Mouse (Mus musculus): ENCODE results near the gene Odf2.

Gene Odf2

DNA sequence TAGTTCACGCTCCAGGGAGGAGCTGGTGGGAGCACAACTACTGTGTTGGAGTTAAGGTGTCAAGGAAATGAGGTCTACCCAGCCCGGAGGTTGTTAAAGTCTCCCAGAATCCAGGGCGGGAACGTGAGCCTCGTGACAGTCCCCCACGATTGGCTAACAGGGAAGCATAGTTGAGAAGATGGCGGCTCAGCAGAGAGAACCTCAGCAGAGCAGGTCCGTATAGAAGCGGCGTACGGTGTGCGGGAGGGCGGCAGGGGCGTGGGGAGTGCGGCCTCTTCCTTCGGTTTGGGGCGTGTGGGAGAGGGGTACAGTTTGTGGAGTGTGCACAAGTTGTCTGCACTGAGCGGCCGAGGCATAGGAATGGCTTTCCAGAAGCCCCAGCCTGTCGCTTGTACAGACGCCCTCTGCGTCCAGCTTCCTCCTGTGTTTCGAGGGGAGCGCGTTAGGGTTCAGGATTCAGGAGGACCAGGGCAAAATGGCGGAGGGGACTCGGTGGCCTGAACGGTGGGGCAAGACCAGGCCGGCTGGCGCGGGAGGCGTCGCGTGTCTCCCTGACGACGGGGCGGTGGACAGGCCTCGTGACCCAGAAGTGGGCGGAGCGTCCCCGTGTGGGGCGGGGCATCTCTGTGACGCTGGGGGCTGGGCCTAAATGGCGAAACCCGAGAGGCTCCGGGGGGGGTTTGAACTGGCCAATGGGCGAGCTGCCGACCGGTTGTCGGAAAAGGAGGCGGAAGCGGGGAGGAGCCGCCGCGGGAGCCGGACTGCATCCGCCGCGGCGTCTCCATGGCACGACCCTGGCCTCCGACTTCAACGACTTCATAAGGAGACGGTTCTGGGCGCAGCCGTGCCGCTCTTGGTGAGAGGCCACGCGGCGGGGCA lies at the start of gene Odf2:
TSS of gene Odf2 (plus strand) at position 156 of the 879 bp plus-strand sequence.
- peak; percentile 99 to 100 for DNase-seq (ENCODE audit: low spot score in 2 of 2)

DNA sequence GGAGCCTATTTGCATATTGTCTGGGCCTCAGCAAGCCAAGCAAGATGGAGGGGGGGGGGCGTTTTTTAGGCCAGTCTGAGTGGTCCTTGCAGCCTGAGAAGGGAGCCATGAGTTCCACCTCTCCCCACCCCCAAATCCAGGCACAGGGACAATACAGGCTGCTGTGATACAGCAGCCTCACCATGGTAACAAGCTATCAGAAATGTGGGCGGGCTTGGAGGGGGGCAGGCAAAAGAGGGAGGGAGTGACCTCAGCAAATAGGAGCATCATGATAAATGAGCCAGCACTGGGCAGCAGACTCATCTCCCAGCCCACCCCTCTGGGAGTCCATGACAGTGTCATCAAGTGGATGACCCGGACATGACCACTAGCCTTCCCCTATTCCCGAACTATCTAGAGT lies 49.6 kb upstream of the Odf2 start:
- DNase-seq (ENCODE audit: low spot score in 2 of 2): no peak

DNA sequence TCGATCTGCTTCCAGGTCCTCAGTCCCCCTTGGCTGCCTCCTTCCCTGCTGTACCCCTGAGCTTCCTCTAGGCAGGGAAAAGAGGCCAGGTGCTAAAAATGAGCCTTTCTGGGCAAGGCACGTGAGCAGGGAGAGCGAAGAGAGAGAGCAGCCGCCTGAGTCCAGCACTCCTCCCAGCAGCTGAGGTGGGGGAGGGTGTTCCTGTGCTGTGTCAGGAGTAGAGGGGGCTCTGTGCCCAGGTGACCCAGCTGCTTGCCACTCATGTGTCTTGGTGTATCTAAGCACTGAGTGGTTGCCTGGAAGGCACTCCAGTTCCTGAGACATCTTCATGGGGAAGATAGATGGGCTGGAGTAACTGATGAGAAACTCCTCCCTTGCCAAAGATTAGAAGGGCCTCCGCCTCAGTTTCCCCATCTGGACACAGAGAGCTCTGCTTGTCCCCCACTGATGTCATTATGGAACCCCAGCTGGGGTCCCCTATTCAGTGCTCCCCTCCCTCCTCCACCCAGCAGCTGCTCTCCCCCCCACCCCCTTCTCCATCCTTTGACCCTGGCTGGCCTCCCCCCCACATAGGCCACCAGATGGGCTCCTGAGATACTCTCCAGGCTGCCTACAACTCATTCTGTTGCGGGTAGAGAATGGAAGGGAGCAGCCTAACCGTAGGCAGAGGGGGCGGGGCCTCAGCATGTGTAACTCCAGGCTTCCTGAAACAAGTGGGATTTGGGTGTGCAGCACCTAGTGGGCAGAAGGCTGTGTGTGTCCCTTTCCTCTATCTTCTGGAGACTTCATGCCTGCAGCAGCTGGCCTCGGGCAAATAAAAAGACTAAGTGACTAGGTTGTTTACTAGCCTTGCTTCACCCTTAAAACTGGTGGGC lies 45.6 kb upstream of the Odf2 start:
- DNase-seq (ENCODE audit: low spot score in 2 of 2): peak in 1 of 2 experiments; percentile 39

DNA sequence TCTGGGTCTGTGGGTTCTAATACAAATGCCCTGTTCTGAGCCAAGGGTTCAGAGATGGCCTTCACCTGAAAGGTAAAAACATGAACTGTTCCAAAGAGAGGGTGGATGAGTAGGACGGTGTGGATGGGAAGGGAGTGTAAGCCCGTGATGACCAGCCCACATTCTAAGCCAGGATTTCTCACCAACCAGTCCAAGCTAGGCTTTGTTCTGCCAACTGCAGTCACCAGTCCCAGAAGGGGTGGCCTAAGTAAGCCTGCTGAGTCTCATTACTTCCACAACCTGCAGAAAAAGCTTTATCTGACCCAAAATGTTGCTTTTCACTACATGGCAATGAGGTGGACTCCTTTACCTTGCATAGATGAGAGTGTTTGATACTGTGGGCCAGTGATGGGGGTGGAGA lies 44.9 kb upstream of the Odf2 start:
- DNase-seq (ENCODE audit: low spot score in 2 of 2): no peak

DNA sequence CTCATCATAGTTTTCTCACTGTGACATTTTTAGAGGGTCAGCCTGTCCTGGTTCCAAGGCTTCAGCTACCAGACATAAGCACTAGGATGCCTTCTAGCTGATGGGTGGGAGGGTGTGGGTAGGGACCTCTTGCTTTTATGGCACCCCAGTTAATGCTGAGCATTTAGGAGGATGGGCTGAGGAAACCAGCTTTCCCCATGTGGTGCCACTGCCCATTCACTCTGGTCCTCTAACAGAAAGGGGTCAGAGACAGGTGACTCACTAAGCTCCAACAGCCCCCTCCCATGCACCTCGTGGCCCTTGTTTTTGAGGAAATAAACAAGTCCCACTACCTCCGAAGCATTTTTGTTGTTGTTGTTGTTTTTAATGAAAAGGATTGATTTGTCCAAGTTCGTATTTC lies 44.4 kb upstream of the Odf2 start:
- DNase-seq (ENCODE audit: low spot score in 2 of 2): no peak

DNA sequence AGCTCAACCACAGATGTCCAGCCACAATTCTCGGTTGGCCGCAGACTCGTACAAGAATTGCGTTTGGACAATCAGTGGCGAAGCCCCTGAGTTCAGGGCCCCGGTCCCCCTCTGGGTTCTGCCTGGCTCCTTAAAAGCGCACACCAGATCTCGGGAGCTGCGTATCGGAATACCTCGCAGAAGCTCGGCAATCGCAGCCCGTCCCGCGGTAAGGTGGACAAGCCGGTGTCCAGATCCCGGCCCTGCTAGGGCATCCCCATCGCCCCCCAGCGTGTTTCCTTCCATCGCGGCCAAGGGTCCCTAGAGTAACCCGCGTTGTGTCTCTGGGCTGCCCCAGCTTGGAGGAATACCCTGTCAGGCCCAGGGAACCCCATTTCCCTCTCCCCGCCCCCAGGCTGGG lies 43.4 kb upstream of the Odf2 start:
- no peak for DNase-seq (ENCODE audit: low spot score in 2 of 2)

DNA sequence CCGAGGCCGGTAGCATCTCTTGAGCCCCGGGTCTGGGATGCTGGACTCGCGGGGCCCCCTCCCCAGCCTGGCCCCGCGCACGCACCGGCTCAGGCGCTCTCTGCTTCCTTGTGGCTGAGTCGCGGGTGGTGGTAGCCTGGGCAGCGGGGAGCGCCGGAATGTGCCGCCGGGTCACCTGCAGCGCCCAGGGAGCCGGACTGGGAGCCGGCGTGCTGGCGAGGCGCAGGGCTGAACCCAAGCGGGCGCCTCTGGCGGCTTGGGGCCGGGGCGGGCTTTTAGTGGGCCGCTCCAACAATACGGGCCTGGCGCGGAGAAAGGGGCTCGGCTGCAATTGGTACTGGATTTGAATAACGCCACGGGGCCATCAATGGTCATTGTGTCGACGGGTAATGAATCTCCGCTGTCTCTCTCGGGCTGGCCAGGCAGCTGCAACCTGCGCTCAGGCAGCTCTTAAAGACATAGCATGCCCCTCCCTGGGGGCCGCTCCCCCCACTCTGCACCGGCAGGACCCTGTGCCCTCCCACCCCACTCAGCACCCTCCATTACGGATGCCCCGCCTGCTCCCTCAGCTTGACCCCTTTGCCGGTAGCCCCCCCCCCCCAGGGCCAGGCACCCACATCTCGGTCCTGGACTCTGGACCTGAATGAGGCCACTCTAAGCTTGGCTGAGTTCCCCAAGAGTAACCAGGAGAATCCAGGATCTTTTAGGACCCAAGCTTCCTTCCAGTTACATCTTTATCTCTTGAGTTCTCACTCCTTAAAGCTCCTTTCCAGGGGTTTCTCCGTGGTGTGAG lies 42.8 kb upstream of the Odf2 start:
- DNase-seq (ENCODE audit: low spot score in 2 of 2): peak; percentile 61 to 66

DNA sequence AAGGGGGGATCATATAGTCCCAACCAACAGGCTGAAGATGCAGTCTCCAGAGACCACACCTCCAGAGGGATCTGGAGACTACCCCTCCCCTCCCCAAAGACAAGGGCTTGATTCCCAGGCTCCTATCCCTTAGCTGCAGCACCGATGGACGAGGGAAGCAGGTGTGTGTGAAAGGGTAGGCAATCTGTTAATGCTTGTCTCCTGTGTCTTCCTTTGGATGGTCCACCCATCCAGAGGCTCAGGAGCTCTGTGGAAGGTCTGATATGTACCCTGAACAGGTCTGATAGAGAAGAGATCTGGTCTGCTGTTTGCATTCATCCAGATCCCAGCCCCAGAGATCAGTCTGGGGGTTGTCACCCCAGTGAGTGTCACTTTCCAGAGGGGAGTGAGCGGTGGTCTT lies 42.1 kb upstream of the Odf2 start:
- DNase-seq (ENCODE audit: low spot score in 2 of 2): no peak

DNA sequence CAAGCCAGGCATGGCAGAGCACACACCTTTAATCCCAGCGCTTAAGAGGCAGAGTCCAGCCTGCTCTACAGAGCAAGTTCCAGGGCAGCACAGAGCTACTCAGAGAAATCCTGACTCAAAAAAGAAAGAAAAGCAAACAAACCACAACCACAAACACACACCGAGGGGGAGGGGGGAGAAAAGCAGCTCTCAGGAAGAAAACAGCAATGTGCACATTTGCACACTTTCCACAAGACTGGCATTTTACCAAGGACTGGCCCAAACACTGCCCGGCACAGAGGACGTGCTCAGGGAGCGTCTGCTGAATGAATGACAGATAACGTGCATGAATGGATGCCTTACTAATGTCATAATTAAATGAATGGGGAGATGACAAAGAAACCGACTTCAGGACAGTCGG lies 40.0 kb upstream of the Odf2 start:
- DNase-seq (ENCODE audit: low spot score in 2 of 2): no peak

DNA sequence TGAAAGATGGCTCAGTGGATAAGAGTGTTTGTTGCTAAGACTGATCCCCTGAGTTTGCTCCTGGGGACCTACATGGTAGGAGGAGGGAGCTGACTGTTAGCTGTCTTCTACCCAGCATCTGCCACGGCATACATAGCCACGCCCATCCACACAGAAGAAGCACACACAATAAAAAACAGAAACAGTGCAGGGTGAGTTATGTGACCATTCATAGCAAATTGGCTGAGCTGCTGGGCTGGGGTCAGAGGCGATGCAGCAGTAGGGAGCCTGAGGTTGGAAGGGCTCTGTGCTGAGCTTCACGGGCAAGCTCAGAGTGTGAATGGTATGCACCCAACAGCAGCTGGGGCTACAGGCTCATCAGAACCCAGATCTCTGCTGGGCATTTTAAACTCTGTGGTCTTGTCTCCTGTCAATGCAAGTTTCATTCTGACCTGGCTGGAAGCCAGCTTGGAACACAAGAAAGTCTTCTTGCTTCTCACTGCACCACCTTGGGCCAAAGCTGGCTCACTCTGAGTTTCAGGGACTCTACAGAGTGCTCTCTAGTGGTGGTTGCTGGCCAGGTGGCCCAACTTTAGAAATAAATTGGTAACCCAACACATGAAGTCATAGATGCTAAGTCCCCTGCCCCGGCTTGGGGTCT lies 39.1 kb upstream of the Odf2 start:
- peak; percentile 45 to 61 for DNase-seq (ENCODE audit: low spot score in 2 of 2)

DNA sequence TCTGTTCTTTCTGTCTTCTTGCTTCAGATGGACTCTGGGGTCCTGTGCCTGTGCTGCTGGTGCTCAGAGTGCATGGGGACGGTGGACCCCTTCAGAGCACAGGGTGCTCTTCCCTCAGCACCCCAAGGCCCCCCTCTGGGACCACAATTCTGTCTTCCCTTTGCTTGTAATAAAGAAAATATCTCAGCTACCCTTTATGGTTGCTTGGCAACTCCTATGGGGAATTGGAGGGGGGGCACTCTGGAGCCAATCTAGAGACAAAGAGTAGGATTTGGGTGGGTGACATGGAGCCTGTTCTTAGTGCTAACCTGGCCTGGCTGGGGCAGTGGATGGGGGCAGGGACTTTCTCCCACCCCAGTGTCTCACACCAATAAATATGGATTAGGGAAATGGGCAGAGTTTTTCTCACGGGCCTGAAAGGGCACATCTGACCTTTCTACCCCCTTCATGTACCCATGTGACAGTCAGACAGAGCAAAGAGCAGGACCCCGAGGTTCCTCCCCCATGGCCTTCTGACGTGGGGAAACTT lies 36.0 kb upstream of the Odf2 start:
- no peak for DNase-seq (ENCODE audit: low spot score in 2 of 2)

DNA sequence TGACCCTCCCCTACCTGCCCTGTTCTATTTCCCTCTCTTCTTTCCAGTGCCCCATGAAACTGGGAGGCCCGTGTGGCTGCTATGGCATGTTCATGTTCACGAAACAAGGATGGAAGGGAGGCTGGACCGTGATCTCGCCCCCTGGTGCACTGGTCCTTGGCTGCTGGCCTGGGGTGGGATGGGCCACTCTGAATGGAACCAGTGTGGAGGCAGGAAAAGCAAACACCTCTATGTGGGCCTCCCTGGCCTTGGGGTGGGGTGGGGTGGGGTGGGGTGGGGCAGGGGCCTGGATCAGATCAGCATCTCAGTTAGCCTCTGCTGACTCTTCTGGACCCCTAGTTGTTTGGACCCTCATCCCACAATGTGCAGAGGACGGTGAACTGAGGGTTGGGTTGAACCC lies 35.3 kb upstream of the Odf2 start:
- DNase-seq (ENCODE audit: low spot score in 2 of 2): no peak

DNA sequence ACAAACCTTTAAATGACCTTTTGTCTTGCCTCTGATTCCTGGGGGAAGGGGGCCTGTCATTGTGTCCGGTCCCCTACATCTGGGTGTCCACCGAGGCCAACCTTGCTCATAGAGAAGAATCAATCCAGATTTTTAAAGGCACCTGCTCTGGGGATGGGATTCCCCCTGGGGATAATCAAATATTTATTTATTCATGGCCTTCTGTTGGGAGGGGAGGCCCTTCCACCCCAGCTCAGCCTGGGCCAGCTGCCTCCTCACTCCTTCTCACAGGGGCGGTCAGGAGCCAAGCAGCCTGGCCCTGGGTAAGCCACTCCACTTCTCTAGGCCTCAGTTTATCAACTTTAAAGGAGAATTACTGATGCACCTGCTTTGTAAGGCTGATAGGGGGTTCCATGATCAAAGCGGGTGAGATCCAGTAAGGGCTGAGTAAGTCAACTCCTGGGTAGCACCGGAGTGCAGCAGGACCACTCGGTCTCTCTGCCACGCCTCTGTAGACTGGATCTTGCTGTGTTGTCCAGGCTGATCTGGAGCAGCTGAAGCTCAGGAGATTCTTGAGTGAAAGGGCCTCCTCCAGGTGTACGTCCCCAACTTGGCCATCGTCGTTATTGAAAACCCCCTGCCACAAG lies 33.3 kb upstream of the Odf2 start:
- DNase-seq (ENCODE audit: low spot score in 2 of 2): no peak

DNA sequence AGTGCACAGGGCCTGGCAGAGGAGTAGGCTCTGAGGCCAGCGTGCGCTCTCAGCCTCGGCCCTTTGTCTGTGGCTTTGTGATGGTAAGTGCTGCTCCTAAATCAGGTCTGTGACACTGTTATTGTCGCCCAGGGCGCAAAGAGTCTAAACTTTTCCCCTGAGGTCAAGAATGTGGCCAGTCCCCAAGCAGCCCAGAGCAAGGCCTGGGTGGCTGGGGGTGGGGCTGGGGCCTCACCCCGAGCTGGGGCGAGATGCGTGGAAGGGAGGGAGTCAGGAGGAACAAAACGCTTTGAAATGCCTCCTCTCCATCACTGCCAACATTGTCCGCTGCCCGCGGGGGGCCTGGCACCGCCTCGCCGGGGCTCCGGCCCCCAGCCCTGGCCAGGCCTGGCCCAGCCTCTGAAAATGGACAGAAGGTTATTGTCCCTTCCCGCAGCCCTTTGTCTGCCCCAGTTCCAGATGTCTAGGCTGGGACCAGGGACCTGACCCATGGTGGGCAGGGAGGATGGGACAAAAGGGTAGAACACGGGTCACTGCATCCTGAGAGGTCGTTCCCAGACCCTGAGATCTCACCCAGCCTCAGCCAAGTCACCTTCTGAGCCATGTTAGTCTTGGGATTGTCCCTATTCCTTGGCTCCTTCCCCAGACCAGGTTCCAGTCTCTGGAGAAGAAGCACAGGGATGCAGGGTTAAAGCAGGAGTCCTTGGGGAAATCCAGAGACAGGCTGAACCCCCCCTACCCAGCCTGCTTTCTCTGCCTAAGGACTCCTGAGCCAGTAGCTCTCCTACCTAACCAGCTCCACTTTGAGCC lies 32.4 kb upstream of the Odf2 start:
- DNase-seq (ENCODE audit: low spot score in 2 of 2): no peak

DNA sequence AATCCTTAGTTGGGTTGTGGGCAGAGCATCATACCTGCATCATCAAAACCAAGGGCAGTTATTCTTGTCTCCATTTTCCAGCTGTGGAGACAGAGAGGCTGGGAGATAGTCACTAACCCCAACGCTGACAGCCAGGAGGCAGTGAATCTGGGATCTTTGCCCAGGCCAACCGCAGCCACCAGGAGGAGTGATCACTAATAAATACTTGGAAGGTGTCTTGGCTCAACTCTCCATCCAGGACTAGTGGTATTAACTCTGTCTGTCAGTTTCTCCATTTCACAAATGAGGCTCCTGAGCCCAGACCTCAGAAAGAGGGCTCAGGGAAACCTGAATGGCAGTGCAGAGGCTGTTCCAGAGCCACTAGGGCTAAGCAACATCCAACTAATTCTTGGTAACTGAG lies 31.7 kb upstream of the Odf2 start:
- DNase-seq (ENCODE audit: low spot score in 2 of 2): no peak

DNA sequence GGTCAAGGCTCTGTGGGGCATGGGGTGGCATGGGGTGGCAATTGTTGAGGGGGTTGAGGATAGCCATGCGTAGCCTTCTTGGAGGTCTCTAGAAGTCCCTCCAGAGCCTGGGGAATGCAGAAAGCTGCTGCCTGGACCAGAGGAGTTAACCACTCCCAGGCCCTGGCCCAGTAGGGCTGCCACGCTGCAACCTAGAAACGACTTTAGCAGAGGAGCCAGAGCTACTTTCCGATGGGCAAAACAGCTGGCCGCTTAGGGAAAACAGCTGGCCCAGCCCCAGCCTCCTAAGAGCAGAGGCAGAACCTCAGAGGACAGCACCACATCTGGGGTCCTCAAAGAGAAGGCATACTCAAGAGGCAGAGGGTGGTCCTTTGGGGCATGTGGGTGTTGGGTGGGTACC lies 31.1 kb upstream of the Odf2 start:
- no peak for DNase-seq (ENCODE audit: low spot score in 2 of 2)

DNA sequence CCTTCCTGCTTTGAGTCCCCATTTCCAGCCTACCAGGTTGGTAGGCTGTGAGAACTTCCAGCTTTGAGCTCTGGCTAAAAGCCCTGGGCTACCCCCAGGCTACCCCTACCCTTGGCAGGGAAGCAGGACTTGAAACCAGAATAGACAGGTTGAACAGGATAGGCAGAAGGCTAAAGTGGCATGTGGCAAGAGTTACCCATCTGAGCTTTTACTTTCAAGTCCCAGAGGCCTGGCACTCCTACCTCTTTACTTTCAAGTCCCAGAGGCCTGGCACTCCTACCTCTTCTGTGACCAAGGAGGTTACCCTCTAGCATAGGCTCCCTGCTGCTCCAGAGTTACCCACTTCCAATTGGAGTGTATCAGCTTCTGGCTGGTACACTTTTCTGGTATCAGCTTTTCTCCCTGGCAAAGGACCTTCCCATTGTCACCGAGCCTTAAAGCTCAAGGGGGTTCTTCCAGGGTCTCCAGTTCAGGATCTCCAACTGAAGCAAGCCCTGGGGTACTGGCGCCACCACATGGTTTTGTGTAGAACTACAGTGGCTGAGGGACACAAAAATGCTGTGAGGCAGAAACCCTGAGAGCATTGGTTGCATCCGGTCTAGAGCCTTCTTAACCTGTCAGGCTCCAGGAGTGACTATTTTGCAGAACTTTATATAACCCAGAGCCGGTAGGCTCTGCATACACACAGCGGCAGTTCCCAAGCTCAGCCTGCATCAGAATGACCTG lies 30.1 kb upstream of the Odf2 start:
- DNase-seq (ENCODE audit: low spot score in 2 of 2): peak in 1 of 2 experiments; percentile 72

DNA sequence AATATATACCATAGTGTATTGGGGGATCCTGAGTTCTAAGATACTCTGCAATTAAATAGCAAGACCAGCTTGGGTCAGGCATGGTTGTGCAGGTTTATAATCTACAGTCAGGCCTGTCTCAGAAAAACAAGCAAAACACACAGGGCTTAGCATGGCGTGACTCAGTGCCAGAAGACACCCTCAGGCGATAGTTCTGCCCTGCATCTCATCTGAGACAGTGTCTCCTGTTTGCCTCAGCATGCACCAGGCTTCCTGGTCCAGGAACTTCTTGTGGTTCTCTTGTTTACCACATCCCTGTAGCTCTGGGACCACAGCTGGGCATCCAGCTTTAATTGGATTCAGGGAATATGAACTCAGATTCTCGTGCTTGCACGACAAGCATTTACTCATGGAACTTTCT lies 23.9 kb upstream of the Odf2 start:
- DNase-seq (ENCODE audit: low spot score in 2 of 2): no peak

DNA sequence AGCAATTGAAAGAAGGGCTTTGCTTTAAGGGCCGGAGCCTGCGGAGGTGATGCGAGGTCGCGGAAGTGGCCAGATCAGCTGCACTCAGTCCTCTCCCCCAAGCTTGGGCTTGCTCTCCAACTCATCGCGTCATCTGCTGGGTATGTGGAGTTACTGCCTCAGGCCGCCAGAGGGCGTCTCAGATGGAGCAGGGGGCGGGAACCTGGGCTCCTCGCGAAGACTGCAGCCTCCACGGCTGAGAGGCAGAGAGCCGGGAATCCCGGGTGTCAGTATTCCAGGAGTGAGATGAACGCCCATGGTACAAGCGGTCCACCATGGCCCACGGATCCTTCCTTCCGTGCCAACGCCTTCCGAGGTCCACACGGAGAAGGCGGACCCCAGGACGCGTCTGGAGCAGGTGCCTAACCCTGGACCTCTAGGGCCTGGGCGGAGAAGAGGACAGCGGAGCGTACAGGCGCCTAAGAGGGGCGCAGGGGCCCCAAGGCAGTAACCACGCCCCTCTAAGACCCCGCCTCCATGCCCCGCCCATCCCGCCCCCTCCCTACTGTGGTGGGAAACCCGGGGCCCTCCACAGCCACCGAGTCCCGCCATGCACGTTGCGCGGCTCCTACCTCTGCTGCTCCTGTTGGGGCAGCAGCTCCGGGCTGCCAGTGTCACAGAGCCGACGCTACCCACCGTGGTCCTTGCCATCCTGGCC lies 19.9 kb upstream of the Odf2 start, which contains the start of gene Cercam:
TSS of gene Cercam (plus strand) at position 216 of the 697 bp plus-strand sequence.
- peak; percentile 91 to 93 for DNase-seq (ENCODE audit: low spot score in 2 of 2)

All from right cerebral cortex, postnatal 10 days (tissue).